Mouse (Mus musculus) stomach, postnatal 0 days (tissue): ENCODE results near the gene Tmem239.

Source experiments
- CTCF ChIP-seq: IDR thresholded peaks from 2 replicates; pipeline ENCODE4 v1.5.1; 2016; ENCODE audit warnings: antibody characterized with exemption, low read depth, mild to moderate bottlenecking, moderate library complexity
- EP300 ChIP-seq: optimal IDR thresholded peaks from 2 replicates; pipeline ENCODE3; 2016; ENCODE audit warnings: antibody characterized with exemption

GRCm38 (mm10) chr2:130412775-130413174 lies 6.5 kb downstream of the Tmem239 start:
- TF ChIP-seq CTCF: no peak
- no peak for TF ChIP-seq EP300
